Mouse (Mus musculus): Measurements from ENCODE around the gene Numb.

DNA sequence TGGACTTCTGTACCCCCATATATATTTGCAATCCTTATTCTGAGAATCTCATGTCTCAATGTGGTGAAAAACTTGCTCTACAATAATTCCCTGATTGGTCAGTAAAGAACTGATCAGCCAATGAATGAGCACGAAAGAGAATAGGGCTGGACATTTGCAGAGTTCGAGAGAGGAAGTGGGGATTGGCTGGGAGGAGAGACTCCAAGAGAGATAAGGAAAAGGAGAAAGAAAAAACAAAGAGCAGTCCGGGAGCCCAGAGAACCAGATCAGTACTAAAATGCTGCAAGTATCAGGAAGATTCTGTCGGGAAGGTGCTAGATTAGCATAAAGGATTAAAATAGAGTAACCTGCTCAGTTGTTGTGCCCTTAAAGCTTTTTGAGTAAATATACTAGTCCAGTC lies 27.3 kb upstream of the Numb start:
- TF ChIP-seq CTCF (IDR thresholded peaks at IDR 0.05) (no peak), EP300 (IDR thresholded peaks at IDR 0.05) (no peak)

Data from lung, postnatal 0 days (tissue).